7 mouse cellular contexts compared by ENCODE assay signal in genomic region chr2:17730648-17730956, GRCm38 (mm10). TPM values are rescaled to one million over a fixed set of nuclear protein-coding genes. Genes with fewer than 3 reads are reported as not detected.
DNase-seq lines count a peak whose midpoint lies in the region; ATAC-seq and TF ChIP-seq lines count a peak whose summit lies in the region.

No protein-coding gene starts in this region.

- ATAC-seq in heart, embryonic 16.5 days (replicated peaks; ENCODE audit: extremely low read depth, insufficient read depth, low FRiP score) = no peak
- no peak for ATAC-seq in granulocyte monocyte progenitor cell, adult 5-6 weeks (replicated peaks; ENCODE audit: poor library complexity, severe bottlenecking)

- peaks cover 4% of the 10 kb centered on the region; the same call in 1 of the 2 replicates for H3K4me1 ChIP-seq in cortical plate, adult 2 months (ENCODE audit: control insufficient read depth, insufficient read depth, low read length)
- peaks cover 7% of the 10 kb centered on the region for H3K4me1 ChIP-seq in heart, embryonic 16.5 days (ENCODE audit: control insufficient read depth, insufficient read depth, low read length)
- H3K4me1 ChIP-seq in midbrain, embryonic 10.5 days = peaks cover 32% of the 10 kb centered on the region

- peak overlapping the region; percentile 65 for H3K4me3 ChIP-seq in cortical plate, adult 2 months (ENCODE audit: insufficient read depth, low read length)
- peak overlapping the region; percentile 69 for H3K4me3 ChIP-seq in heart, embryonic 16.5 days (ENCODE audit: low read length)
- peak overlapping the region; percentile 71 for H3K4me3 ChIP-seq in midbrain, embryonic 10.5 days

- H3K9ac ChIP-seq in heart, embryonic 16.5 days (ENCODE audit: low read length) = peak overlapping the region; percentile 63

- TF ChIP-seq POLR2A in cortical plate, adult 2 months (IDR thresholded peaks at IDR 0.05; ENCODE audit: extremely low read depth, insufficient read depth, low read length) = no peak

- H3K27ac ChIP-seq in cortical plate, adult 2 months (ENCODE audit: insufficient read depth, low read length) = peak overlapping the region; percentile 82
- no peak overlapping the region; the same call in 1 of the 2 replicates for H3K27ac ChIP-seq in heart, embryonic 16.5 days (ENCODE audit: low read length)
- H3K27ac ChIP-seq in midbrain, embryonic 10.5 days (replicated peaks) = peak overlapping the region; percentile 78

- peak overlapping the region; percentile 99 for H3K4me2 ChIP-seq in heart, embryonic 16.5 days (ENCODE audit: low read depth, low read length)

- no peaks in the 10 kb centered on the region for H3K9me3 ChIP-seq in heart, embryonic 16.5 days (replicated peaks; ENCODE audit: control insufficient read depth, low read length)
- no peaks in the 10 kb centered on the region for H3K9me3 ChIP-seq in midbrain, embryonic 10.5 days (replicated peaks)

- H3K27me3 ChIP-seq in heart, embryonic 16.5 days (ENCODE audit: control insufficient read depth, insufficient read depth, low read length) = peaks cover 16% of the 10 kb centered on the region
- peaks cover 95% of the 10 kb centered on the region for H3K27me3 ChIP-seq in midbrain, embryonic 10.5 days (ENCODE audit: low read depth, poor library complexity, severe bottlenecking)

- TF ChIP-seq CTCF in cortical plate, adult 2 months (IDR thresholded peaks at IDR 0.05; ENCODE audit: extremely low read depth, insufficient read depth, low read length) = no peak

- under 1% methylated on average over 20 of the region's 20 CpGs for WGBS in heart, embryonic 16.5 days
- WGBS in midbrain, embryonic 10.5 days = under 1% methylated on average over 20 of the region's 20 CpGs

- peak; percentile 25 for DNase-seq in layer of hippocampus, adult 9-10 months (ENCODE audit: low spot score)
- DNase-seq in layer of hippocampus, adult 8-10 months (ENCODE audit: low spot score in 2 of 2) = no peak
- no peak for DNase-seq in midbrain, embryonic 10.5 days (ENCODE audit: low spot score)
- no peak for DNase-seq in layer of hippocampus, postnatal 14 days (ENCODE audit: low spot score in 2 of 2)

- H3K36me3 ChIP-seq in heart, embryonic 16.5 days (ENCODE audit: control insufficient read depth, insufficient read depth) = no peaks in the 10 kb centered on the region
- no peaks in the 10 kb centered on the region for H3K36me3 ChIP-seq in midbrain, embryonic 10.5 days

RNA-seq across cellular contexts. Expression of gene Nebl, which starts 0.7 kb away (rescaled TPM):
- total RNA-seq in layer of hippocampus, adult 8-10 months (2022) = 100 to 1,000 TPM; 128 to 142 (median 137) TPM
- polyA plus RNA-seq in cortical plate, adult 2 months (2012; rRNA removed) = 36.6 and 46.7 TPM in 2 replicates
- 248 and 258 TPM in 2 replicates for polyA plus RNA-seq in heart, embryonic 16.5 days (2015; fragmentation: Nextera tagmentation; extraction: Ambion mirVana)
- polyA plus RNA-seq in midbrain, embryonic 10.5 days (2016; fragmentation: Nextera tagmentation; extraction: Ambion mirVana) = 3.3 and 4.4 TPM in 2 replicates
- total RNA-seq in granulocyte monocyte progenitor cell, adult 5-6 weeks (2014; fragmentation: Nextera tagmentation) = 1.4 and 2.1 TPM in 2 replicates
- 3.6 and 7.9 TPM in 2 replicates for total RNA-seq in granulocyte monocyte progenitor cell, adult 5-6 weeks (2017)
- total RNA-seq in layer of hippocampus, postnatal 14 days (2021) = 100 to 1,000 TPM; 129 to 140 TPM

Comparison
In these comparisons a context has a peak if more than half of its experiments do, and no peak if none do; other contexts are left out.
1. RNA of gene Nebl, which starts 0.7 kb away (total RNA-seq): 129 to 140 TPM in layer of hippocampus, postnatal 14 days and 128 to 142 TPM in layer of hippocampus, adult 8-10 months; 1.4 to 7.9 TPM in granulocyte monocyte progenitor cell, adult 5-6 weeks; every median in the first group is over 10 times any median in the second.
2. Peak in every context shown above with its lines, with median percentiles within 50 percentile points of each other: H3K4me3 ChIP-seq.